Mouse (Mus musculus): ENCODE results near the gene Hsf5.

DNA sequence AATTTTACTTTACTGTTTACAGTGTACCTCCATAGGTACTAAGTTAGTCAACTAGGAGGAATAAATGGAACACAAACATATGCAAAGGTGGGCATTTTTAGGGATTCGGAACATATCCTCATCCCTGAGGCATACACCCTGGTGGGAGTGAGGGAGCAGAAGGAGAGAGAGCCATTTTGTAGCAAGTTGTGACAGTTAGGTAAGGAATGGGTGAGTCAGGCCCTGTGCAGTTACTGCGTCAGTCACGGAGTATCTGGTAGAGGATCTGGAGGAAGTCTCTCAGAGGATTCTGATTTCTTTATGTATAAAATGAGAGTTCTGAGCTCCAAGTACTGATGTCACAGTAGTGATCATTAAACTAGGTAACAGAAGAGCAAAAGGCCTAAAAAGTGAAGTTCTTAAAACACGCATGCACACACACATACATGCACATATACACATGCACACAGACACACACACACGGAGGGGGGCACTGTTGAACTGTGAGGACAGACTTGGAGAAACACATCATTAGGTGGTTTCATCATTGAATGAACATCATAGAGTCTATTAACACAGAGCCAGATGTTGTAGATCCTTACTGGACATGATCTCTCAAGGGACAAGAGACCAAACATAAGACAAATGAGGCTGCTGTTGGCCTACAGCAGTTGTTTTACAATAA, 29.6 kb upstream of the Hsf5 start:
- no peak for TF ChIP-seq CTCF (IDR thresholded peaks at IDR 0.05; ENCODE audit: borderline replicate concordance, insufficient read depth, low read length)
- no peak; the same call in 1 of the 2 replicates for TF ChIP-seq POLR2A (IDR thresholded peaks at IDR 0.05; ENCODE audit: low read depth, low read length)

Measured in embryonic fibroblast, embryonic 13.5 days (primary cell).